Mouse (Mus musculus) layer of hippocampus, adult 9-11 months (tissue): Measurements from ENCODE around the gene Anks1b.

Experiments used
- DNase-seq: peaks from one replicate; pipeline ENCODE4 v3.0.0; 2022

Anks1b gene

GRCm38 (mm10) chr10:90196936-90197335, 323.6 kb downstream of the Anks1b start:
- no peak for DNase-seq

GRCm38 (mm10) chr10:90210044-90210443, 336.7 kb downstream of the Anks1b start:
- no peak for DNase-seq

GRCm38 (mm10) chr10:90220470-90220869, 347.2 kb downstream of the Anks1b start:
- no peak for DNase-seq

GRCm38 (mm10) chr10:90222793-90223495, 349.6 kb downstream of the Anks1b start:
- DNase-seq: no peak

- DNase-seq: no peak
Measured at GRCm38 (mm10) chr10:90235273-90235672, 362.0 kb downstream of the Anks1b start.

- DNase-seq: no peak
Measured at GRCm38 (mm10) chr10:90237290-90237689, 364.0 kb downstream of the Anks1b start.

GRCm38 (mm10) chr10:90258944-90259714, 385.8 kb downstream of the Anks1b start:
- DNase-seq: no peak

- no peak for DNase-seq
Measured at GRCm38 (mm10) chr10:90271321-90271720, 398.0 kb downstream of the Anks1b start.

- DNase-seq: no peak
Measured at GRCm38 (mm10) chr10:90273311-90273710, 400.0 kb downstream of the Anks1b start.

- no peak for DNase-seq
Measured at GRCm38 (mm10) chr10:90286589-90286988, 413.3 kb downstream of the Anks1b start.

- DNase-seq: no peak
Measured at GRCm38 (mm10) chr10:90303249-90303648, 429.9 kb downstream of the Anks1b start.

GRCm38 (mm10) chr10:90306156-90306555, 432.8 kb downstream of the Anks1b start:
- DNase-seq: no peak

GRCm38 (mm10) chr10:90307931-90308555, 434.7 kb downstream of the Anks1b start:
- peak; percentile 68 for DNase-seq

- no peak for DNase-seq
Measured at GRCm38 (mm10) chr10:90329781-90330180, 456.5 kb downstream of the Anks1b start.

- no peak for DNase-seq
Measured at GRCm38 (mm10) chr10:90345394-90345793, 472.1 kb downstream of the Anks1b start.

GRCm38 (mm10) chr10:90356258-90356657, 482.9 kb downstream of the Anks1b start:
- DNase-seq: no peak

- DNase-seq: no peak
Measured at GRCm38 (mm10) chr10:90357169-90357907, 484.0 kb downstream of the Anks1b start.

- no peak for DNase-seq
Measured at GRCm38 (mm10) chr10:90369015-90369414, 495.7 kb downstream of the Anks1b start.

GRCm38 (mm10) chr10:90370751-90371150, 497.4 kb downstream of the Anks1b start:
- no peak for DNase-seq

GRCm38 (mm10) chr10:90373469-90373868, 500.2 kb downstream of the Anks1b start:
- DNase-seq: no peak

- DNase-seq: no peak
Measured at GRCm38 (mm10) chr10:90376605-90377004, 503.3 kb downstream of the Anks1b start.

- DNase-seq: no peak
Measured at GRCm38 (mm10) chr10:90380062-90380461, 506.8 kb downstream of the Anks1b start.

- DNase-seq: peak; percentile 14
Measured at GRCm38 (mm10) chr10:90380704-90381339, 507.5 kb downstream of the Anks1b start.
